Mouse (Mus musculus) embryonic facial prominence, embryonic 15.5 days (tissue): ENCODE results near the gene Vkorc1. TPM values are rescaled to one million over a fixed set of nuclear protein-coding genes. Genes with fewer than 3 reads are reported as not detected.
"Not testable (repeated sequence)": the region's sequence is repeated elsewhere in the genome, so short reads cannot be mapped to it uniquely, and the experiment has no call there.

Experiments used
- ATAC-seq: fragments of 200-750 bp; cut with Nextera tagmentation; 2 replicates; pipeline ENCODE4 v1.8.0; 2017; ENCODE audit warnings: low read depth, moderate TSS enrichment; ENCODE audit not compliant: insufficient number of reproducible peaks, low FRiP score, low TSS enrichment
- H3K27ac ChIP-seq: fragments of 300-500 bp; sonication (generic); replicated peaks from 2 replicates; pipeline ENCODE4 v1.5.1; 2015; ENCODE audit warnings: mild to moderate bottlenecking, inconsistent platforms
- H3K27me3 ChIP-seq: fragments of 300-500 bp; sonication (generic); 2 replicates; pipeline ENCODE4 v1.6.1; 2015; ENCODE audit warnings: inconsistent platforms
- H3K36me3 ChIP-seq: fragments of 300-500 bp; sonication (generic); 2 replicates; pipeline ENCODE4 v1.6.1; 2015; ENCODE audit warnings: mild to moderate bottlenecking, inconsistent platforms
- H3K4me1 ChIP-seq: fragments of 300-500 bp; sonication (generic); 2 replicates; pipeline ENCODE4 v1.6.1; 2015; ENCODE audit warnings: inconsistent platforms
- H3K4me2 ChIP-seq: fragments of 300-500 bp; sonication (generic); replicated peaks from 2 replicates; pipeline ENCODE4 v1.6.1; 2015; ENCODE audit warnings: mild to moderate bottlenecking, inconsistent platforms
- H3K4me3 ChIP-seq: fragments of 300-500 bp; sonication (generic); replicated peaks from 2 replicates; pipeline ENCODE4 v1.5.1; 2015; ENCODE audit warnings: mild to moderate bottlenecking, inconsistent platforms
- H3K9ac ChIP-seq: fragments of 300-500 bp; sonication (generic); 2 replicates; pipeline ENCODE4 v1.6.1; 2015; ENCODE audit warnings: inconsistent platforms
- H3K9me3 ChIP-seq: fragments of 300-500 bp; sonication (generic); replicated peaks from 2 replicates; pipeline ENCODE4 v1.6.1; 2016; ENCODE audit warnings: inconsistent platforms
- WGBS: fragments of 180-500 bp; shearing (Covaris S2); methylation state at CpG from one replicate; pipeline ENCODE4 v1.1.7; 2015; 5-methylcytosine and 5-hydroxymethylcytosine counted together
- polyA plus RNA-seq: library from polyadenylated mRNA; unstranded; fragments of >200 nt; fragmentation: Nextera tagmentation; extraction: Ambion mirVana; gene quantifications from 2 replicates; pipeline ENCODE4 v1.2.1, GENCODE M21; 2015

Gene Vkorc1
- polyA plus RNA-seq, 1 experiment from 2014 or later: 234 TPM

DNA sequence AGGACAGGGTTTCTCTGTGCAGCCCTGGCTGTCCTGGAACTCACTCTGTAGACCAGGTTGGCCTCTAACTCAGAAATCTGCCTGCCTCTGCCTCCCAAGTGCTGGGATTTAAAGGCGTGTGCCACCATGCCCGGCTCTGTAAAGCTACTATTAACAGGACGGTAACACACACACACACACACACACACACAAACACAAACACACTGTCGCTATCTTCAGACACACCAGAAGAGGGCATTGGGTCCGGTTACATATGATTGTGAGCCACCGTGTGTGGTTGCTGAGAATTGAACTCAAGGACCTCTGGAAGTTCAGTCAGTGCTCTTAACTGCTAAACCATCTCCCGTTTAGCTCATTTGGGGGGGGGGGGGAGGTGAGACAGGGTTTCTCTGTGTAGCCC, 474 bp upstream of the Vkorc1 start:
- Histone ChIP-seq H3K27ac (peak overlapping the region; percentile 85; the same call in 1 of the 2 replicates), H3K4me2 (peak overlapping the region; percentile 77), H3K4me1 (peaks cover 14% of the 10 kb centered on the region), H3K4me3 (peak overlapping the region; percentile 69)
- not testable (repeated sequence) for H3K9ac ChIP-seq, H3K27me3 ChIP-seq, H3K9me3 ChIP-seq, H3K36me3 ChIP-seq
- WGBS: 64% methylated on average over 7 of the region's 7 CpGs
- peak; percentile 21; the same call in 1 of the 2 replicates for ATAC-seq

DNA sequence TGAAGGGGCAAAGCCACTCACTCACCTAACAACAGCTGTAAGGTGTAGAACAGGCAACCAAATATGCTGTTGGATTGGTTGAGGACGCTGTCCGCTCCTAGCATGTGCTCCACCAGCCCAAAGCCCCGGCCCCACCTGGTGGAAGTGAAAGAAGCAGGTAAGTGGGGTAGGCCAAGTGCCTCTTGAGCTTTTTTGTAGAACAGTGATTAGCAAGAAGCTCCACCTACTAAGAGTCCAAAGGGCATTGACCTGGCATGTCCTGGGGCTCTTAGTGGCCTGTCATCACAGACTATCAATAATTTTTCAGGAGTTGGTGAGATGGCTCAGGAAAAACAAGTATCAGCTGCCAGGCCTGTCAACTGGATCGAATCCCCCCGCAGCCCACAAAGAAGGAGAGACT, 937 bp downstream of the Vkorc1 start:
- Histone ChIP-seq H3K4me3 (peak overlapping the region; percentile 69), H3K4me2 (peak overlapping the region; percentile 77), H3K36me3 (peaks cover 15% of the 10 kb centered on the region; the same call in 1 of the 2 replicates), H3K9me3 (no peaks in the 10 kb centered on the region), H3K9ac (peak overlapping the region; percentile 63), H3K27me3 (no peaks in the 10 kb centered on the region), H3K4me1 (peaks cover 14% of the 10 kb centered on the region), H3K27ac (peak overlapping the region; percentile 85; the same call in 1 of the 2 replicates)
- 64% methylated on average over 5 of the region's 5 CpGs for WGBS
- no peak for ATAC-seq

DNA sequence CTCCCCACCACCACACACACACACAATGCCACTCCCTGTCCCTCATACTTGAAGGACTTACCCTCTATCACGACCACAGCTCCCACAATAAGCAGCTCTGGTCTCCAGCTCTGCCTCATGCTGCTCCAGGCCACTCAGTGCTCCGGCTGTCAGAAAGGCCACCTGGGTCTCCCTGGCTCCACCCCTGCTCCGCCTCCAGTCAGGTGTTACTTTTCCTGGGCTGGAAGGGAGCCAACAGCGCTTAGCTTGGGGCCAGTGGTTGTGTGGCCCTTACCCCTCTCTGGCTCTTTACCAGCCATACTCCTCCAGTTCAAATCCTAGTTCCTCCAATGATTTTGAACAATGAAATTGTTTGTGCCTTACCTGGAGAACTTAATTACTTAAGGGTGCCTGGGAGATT, 4.6 kb downstream of the Vkorc1 start, which contains the start of gene Prss53:
Prss53 (minus strand) TSS at position 173 of the 400 bp plus-strand sequence.
- ATAC-seq: no peak
- WGBS: 25% methylated on average over 4 of the region's 4 CpGs
- Histone ChIP-seq H3K27me3 (no peaks in the 10 kb centered on the region), H3K9me3 (no peaks in the 10 kb centered on the region), H3K36me3 (peaks cover 51% of the 10 kb centered on the region), H3K9ac (no peak within 1 kb of the TSS), H3K4me2 (no peak within 1 kb of the TSS), H3K4me3 (no peak within 1 kb of the TSS), H3K4me1 (peaks cover 21% of the 10 kb centered on the region), H3K27ac (0 out of 2 replicates have a peak within 1 kb of the TSS, but pooled peaks have one; percentile 17)

DNA sequence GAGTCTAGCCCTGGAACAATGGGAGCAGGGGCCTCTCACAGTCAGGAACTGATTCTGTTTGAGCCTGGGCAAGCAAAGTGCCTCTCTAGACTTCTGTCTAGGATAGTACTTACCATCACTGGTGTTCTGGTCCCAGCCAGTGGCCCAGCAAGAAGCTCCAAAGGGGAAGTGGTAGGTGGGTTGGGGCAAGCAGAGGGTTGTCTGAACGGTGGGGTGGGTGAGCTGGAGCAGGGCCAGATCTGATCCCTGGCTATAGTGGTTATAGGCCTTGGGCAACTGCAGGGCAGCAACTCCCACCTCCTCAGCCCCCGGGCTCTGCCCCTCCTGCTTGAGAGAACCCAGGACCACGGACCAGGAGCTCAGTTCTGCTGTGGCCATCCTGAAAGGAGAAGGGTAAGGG, 6.6 kb downstream of the Vkorc1 start:
- H3K27ac ChIP-seq: no peak overlapping the region
- 74% methylated on average over 3 of the region's 3 CpGs for WGBS
- no peak overlapping the region for H3K4me2 ChIP-seq
- no peak for ATAC-seq
- H3K36me3 ChIP-seq: peaks cover 69% of the 10 kb centered on the region
- no peak overlapping the region for H3K9ac ChIP-seq
- H3K9me3 ChIP-seq: no peaks in the 10 kb centered on the region
- H3K4me1 ChIP-seq: peaks cover 23% of the 10 kb centered on the region
- no peak overlapping the region for H3K4me3 ChIP-seq
- H3K27me3 ChIP-seq: no peaks in the 10 kb centered on the region

DNA sequence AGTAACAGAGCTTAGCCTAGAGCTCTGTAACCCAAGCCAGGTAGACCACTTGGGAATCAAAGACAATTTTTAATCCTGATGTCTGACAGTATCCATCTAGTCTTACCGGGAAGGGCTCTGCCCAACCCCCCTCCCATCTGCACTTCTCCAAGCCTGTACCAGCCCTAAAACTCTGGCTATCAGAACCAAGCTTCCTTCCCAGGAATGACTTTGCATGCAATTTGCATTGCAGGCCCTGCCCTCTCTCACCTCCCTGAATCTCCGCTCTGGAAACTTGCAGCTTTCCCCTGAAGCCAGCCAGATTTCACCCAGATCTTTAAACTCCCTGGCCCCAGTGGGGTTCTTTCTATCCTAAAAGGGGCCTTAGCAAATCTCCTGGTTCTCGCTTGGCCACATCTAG, 7.6 kb downstream of the Vkorc1 start:
- Histone ChIP-seq H3K4me1 (peaks cover 31% of the 10 kb centered on the region), H3K9ac (no peak overlapping the region), H3K4me2 (no peak overlapping the region), H3K27ac (no peak overlapping the region), H3K36me3 (peaks cover 72% of the 10 kb centered on the region), H3K4me3 (no peak overlapping the region), H3K9me3 (no peaks in the 10 kb centered on the region), H3K27me3 (no peaks in the 10 kb centered on the region)
- 71% methylated on average over 3 of the region's 3 CpGs for WGBS
- ATAC-seq: no peak

DNA sequence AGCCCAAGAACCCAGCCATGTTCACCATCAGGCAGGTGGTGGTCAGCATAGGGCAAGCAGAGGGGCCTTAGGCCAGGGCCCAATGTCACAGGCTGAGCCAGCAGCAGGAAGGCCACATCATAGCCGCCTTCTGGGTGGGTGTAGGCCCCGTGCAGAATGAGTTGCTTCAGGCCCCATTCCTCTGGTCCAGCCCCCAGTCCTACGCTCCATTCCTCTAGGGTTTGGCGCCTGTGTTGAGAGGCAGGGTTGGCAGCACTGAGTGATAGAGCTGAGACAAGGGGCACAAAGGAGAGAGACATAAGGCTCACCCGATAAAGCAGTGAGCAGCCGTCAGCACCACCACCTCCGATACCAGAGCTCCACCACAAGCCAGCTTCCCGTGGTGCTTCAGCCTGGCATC, 8.2 kb downstream of the Vkorc1 start:
- no peak overlapping the region; the same call in 1 of the 2 replicates for H3K9ac ChIP-seq
- H3K36me3 ChIP-seq: peaks cover 78% of the 10 kb centered on the region
- H3K4me3 ChIP-seq: no peak overlapping the region
- ATAC-seq: no peak
- H3K27me3 ChIP-seq: no peaks in the 10 kb centered on the region
- H3K27ac ChIP-seq: no peak overlapping the region
- H3K9me3 ChIP-seq: no peaks in the 10 kb centered on the region
- 0 out of 2 replicates have a peak overlapping the region, but pooled peaks have one; percentile 6 for H3K4me2 ChIP-seq
- WGBS: 77% methylated on average over 8 of the region's 8 CpGs
- peaks cover 37% of the 10 kb centered on the region for H3K4me1 ChIP-seq

DNA sequence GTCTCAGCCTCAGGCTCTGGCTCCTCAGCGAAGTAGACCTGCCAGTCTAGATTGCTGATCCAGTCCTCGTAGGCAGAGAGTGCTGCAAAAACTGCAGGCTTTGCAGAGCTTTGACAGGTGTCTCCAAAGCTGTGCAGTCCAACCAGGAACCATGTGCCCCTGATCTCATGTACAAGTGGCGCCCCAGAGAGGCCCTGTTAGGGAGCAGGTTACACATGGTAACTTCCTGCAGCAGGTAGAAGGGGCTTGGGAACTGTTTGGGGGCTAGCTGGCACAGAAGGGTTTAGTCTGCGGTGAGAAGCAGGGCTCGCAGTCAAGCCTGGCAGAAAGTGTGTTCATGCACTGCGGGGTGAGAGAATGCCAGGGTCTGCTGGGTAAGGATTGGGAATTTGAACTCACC, 8.9 kb downstream of the Vkorc1 start:
- H3K9me3 ChIP-seq: no peaks in the 10 kb centered on the region
- no peak overlapping the region for H3K9ac ChIP-seq
- no peak for ATAC-seq
- H3K27ac ChIP-seq: peak overlapping the region; percentile 6; the same call in 1 of the 2 replicates
- H3K27me3 ChIP-seq: no peaks in the 10 kb centered on the region
- H3K4me3 ChIP-seq: no peak overlapping the region
- H3K36me3 ChIP-seq: peaks cover 84% of the 10 kb centered on the region
- peaks cover 37% of the 10 kb centered on the region for H3K4me1 ChIP-seq
- WGBS: 87% methylated on average over 6 of the region's 6 CpGs
- 0 out of 2 replicates have a peak overlapping the region, but pooled peaks have one; percentile 6 for H3K4me2 ChIP-seq

DNA sequence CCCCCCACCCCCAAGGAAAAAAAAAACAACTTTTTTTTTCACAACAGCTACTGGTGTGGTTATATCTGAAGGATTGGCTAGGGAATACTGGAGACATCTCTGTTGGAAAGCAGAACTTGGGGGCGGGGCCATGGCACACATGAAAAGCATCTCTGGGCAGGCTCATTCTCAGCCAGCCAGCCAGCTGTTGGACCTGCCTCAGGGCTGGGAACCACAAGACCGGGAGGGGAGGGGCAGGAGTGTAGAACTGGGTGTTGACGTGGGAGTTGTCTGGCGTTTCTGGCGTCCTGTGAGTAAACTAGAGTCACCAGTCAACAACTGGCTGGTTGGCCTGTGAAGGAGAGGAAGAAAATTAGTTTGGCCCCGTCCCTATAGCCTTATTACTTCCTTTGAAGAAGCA, 9.5 kb downstream of the Vkorc1 start:
- H3K36me3 ChIP-seq: peaks cover 90% of the 10 kb centered on the region
- no peaks in the 10 kb centered on the region for H3K27me3 ChIP-seq
- no peak overlapping the region for H3K4me3 ChIP-seq
- no peak overlapping the region for H3K4me2 ChIP-seq
- peaks cover 37% of the 10 kb centered on the region for H3K4me1 ChIP-seq
- WGBS: 35% methylated on average over 6 of the region's 6 CpGs
- ATAC-seq: no peak
- peak overlapping the region; percentile 6; the same call in 1 of the 2 replicates for H3K27ac ChIP-seq
- H3K9ac ChIP-seq: no peak overlapping the region
- no peaks in the 10 kb centered on the region for H3K9me3 ChIP-seq

DNA sequence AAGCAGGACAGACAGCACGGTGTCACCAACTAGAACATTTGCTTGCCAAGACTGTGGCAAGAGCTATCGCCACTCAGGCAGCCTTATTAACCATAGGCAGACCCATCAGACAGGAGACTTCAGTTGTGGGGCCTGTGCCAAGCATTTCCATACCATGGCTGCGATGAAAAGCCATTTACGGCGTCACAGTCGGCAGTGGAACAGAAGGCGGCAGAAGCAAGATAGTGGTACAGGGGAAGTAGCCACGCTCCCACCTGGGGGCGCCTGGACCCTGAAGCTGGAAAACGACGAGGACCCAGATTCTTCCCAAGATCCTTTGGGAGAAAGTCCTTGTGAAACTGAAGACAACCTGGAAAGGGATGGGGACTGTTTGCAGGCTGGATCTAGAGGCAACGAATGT, 15.0 kb downstream of the Vkorc1 start:
- Histone ChIP-seq H3K9me3 (no peaks in the 10 kb centered on the region), H3K27ac (no peak overlapping the region)
- 84% methylated on average over 12 of the region's 12 CpGs for WGBS

DNA sequence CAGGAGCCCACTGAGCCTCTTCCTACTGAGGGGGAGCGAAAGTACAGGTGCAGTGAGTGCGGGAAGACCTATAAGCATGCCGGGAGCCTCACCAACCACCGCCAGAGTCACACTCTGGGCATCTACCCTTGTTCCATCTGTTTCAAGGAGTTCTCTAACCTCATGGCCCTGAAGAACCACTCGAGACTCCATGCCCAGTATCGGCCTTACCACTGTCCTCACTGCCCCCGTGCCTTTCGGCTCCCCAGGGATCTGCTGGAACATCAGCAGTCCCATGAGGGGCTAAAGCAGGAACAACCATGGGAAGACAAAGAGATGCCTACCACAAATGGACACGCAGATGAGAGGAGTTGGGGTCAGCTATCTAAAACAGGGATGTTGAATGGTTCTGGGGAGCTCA, 16.1 kb downstream of the Vkorc1 start:
- ATAC-seq: no peak
- 94% methylated on average over 9 of the region's 9 CpGs for WGBS

More for the DNA sequence above, 15.0 kb downstream of the Vkorc1 start:
- no peaks in the 10 kb centered on the region for H3K27me3 ChIP-seq
- H3K36me3 ChIP-seq: peaks cover 76% of the 10 kb centered on the region
- H3K4me2 ChIP-seq: no peak overlapping the region
- no peak overlapping the region for H3K9ac ChIP-seq
- H3K4me3 ChIP-seq: no peak overlapping the region
- ATAC-seq: no peak
- peaks cover 38% of the 10 kb centered on the region for H3K4me1 ChIP-seq

DNA sequence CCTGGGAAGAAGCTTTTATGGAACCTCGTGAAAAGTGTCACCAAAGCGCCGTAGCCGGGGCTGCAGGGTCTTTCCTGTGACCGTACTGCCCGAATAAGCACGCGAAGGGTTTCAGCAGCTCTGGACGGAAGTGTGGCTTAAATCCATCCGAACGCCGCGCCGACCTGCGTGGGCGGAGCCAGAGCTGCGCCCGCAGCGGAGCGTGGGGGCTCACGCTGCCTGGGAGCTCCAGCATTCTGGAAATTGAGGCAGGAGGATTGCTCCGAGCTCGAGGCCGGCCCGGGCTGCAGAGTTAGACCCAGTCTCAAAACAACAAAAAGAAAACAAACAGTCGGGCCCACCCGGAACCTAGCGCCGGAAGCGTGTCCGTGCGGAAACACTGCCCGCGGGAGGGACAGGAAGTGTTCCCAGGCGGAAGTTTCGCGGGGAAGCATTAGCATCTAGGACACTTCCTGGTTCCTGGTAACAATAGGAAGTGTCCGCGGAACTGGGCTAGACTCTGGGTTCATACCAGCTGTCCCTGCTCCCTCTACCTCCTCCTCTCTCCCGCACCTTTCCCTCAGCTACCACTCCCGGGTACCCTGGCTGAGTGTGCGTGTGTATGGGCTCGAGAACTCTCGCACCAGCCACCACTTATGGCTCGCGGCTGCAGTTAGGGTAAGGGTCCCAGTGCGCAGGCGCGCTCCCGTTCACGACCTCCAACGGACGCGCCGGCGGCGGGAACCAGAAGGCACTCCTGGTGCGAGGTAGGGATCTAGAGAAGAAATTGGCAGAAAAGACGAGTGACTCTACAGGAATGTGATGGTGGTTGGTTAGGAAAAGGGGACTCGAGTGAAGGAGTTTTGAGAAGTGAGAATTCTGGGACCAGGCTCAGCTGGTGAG, 18.7 kb downstream of the Vkorc1 start, which contains the start of gene Zfp668:
Zfp668 (minus strand) TSS at position 362 of the 882 bp plus-strand sequence.
- Histone ChIP-seq H3K9ac (peak within 1 kb of the TSS; percentile 93), H3K27ac (peak within 1 kb of the TSS; percentile 99), H3K4me1 (peaks cover 23% of the 10 kb centered on the region), H3K4me2 (peak within 1 kb of the TSS; percentile 76), H3K9me3 (no peaks in the 10 kb centered on the region), H3K4me3 (peak within 1 kb of the TSS; percentile 82), H3K36me3 (peaks cover 46% of the 10 kb centered on the region), H3K27me3 (no peaks in the 10 kb centered on the region)
- WGBS: under 1% methylated on average over 60 of the region's 60 CpGs
- peak; percentile 64 for ATAC-seq

More for the DNA sequence above, 16.1 kb downstream of the Vkorc1 start:
- Histone ChIP-seq H3K4me2 (no peak overlapping the region), H3K4me1 (peaks cover 38% of the 10 kb centered on the region), H3K27ac (no peak overlapping the region), H3K36me3 (peaks cover 65% of the 10 kb centered on the region), H3K27me3 (no peaks in the 10 kb centered on the region), H3K9me3 (no peaks in the 10 kb centered on the region), H3K4me3 (no peak overlapping the region), H3K9ac (no peak overlapping the region)
